Mouse (Mus musculus) Muller cell, postnatal 12 days (primary cell): ENCODE measurements at regions not wholly inside any gene's neighbourhood (a gene's known extent, or its start where the extent isn't known, plus 50 kb on each side); places are given as distances from the start of the nearest gene placed in this dataset.

Experiments
- DNase-seq: peaks from one replicate; pipeline ENCODE4 v3.0.0-alpha.2; 2015; ENCODE audit errors: inconsistent ontology term

DNA sequence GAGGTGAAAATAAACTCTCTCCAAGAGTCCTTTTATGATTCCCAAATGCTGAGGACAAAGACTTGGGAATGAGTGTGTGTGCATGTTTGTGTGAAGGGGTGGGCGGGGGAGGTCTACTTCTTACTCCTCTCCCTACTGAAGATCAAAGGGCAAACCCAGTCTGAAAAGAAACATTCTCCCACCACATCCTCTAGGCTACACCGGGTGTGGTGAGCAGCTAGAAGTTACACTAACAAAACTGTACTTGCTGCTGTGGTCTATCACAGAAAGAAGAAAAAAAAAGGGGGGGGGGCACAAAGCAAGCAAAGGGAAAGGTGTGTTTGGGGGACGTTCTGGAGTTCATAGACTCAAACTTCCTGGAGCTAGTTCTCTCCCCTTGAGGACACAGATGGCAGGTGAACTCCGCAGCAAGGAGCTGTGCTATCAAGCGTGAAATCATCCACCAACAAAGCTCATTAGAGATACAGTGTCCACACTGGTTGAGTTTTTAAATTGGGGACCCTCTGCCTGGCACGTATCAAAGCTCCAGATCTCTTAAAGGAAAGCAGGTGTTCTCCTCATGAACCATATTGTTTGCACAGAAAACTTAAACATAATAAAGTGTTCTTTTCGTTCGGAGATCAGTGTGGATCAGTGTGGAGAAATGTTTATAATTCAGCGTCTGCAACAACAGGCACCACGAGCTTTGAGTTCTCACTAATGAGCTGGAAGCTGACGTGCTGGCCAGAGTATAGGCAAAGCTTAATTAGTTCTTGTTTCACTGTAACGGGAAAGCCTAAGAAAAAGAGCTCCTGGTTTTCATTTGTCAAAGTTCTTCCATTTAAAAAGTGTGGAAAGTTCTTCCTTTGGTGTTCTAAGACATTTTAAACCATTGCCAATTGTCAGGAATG, 280.7 kb upstream of the Htr2a start:
- peak; percentile 66 for DNase-seq

DNA sequence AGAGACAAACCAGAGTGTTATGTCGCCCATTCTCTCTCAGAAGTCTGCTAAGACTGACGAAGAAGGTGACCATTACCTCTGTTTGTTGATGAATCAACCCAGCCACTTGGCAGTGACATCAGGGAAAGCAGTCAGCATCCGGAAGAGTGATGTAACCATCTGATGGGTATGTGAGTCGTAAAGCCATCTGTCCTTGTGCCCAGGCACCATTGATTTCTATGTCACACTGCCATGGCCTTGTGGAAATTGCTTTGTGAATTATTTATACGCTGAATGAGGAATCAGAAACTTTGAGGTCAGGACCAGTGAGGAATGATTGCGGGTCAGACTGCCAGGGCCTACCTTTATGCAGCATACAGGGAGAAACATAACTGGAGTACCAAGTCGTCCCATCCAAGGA, 256.2 kb upstream of the Htr2a start:
- peak; percentile 5 for DNase-seq

DNA sequence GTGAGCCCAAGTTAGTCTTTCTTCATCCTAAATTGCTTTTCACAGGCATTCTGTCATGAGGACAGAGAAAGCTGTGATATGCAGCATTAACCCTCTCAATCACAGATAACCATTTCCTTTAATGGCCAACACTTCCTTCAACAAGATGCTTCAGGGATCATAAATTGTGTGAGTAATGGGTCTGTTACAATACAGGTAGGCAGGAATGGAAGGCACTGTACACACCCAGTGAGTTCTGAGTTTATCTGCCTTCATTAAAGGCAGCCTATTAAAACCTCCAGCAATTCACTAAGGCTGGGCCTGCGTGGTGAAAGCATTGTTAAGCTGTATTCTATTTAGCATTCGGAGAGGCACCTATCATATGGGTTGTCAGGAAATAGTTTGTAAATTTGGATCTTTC, 248.2 kb upstream of the Htr2a start:
- DNase-seq: no peak

DNA sequence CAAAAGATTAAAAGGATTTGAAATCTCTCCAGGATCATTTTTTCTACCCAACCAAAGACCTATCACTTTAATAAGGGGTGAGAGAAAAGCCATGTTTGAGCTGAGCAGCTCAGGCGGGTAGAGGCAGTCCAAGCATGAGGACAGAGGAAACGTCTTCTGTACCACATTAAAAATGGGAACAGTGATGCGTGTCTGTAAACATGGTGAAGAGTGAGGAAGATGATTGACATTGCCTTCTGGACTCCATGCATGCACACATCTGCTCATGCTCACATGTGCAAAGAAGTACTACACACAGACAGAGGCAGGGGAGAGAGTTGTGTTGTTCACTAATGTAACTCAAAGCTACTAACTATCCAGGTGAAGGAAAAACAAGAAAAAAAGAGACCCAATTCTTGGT, 243.4 kb upstream of the Htr2a start:
- DNase-seq: no peak

DNA sequence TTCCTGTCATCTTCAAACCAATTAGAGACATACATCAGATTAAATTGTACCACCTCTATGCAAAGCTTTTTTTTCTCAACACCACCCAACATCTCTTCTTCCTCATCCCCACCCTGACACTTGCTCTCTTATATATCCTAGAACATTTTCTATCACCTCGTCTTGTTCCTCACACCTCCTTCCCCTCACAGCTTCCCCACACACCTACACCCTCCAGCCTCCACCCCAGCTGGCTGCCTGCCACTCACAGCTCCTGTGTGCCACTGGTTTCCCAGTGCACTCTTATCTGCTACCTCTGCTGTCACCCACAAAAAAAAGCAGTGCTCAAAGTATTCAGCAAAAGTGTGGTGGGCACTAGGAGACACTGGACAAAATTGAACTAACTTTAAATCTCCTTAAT, 231.2 kb upstream of the Htr2a start:
- DNase-seq: no peak

DNA sequence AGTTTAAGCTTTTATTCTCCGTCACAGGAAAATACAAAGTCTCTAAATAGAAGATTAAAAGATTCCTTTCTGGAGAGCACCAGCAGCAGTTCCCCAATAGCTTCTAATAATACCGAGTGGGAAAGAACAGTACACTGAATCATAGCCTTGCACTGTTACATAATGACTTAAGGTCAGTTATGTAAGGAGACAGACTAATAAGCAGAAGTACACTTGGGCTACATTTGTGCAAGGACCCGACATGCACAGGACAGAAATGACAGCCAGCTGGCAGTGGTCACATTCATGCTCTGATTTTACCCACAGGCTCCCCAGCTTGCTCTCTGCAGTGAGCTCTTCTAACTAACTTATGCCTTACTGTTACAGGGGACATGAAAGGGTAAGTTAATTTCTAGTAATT, 212.4 kb upstream of the Htr2a start:
- no peak for DNase-seq

DNA sequence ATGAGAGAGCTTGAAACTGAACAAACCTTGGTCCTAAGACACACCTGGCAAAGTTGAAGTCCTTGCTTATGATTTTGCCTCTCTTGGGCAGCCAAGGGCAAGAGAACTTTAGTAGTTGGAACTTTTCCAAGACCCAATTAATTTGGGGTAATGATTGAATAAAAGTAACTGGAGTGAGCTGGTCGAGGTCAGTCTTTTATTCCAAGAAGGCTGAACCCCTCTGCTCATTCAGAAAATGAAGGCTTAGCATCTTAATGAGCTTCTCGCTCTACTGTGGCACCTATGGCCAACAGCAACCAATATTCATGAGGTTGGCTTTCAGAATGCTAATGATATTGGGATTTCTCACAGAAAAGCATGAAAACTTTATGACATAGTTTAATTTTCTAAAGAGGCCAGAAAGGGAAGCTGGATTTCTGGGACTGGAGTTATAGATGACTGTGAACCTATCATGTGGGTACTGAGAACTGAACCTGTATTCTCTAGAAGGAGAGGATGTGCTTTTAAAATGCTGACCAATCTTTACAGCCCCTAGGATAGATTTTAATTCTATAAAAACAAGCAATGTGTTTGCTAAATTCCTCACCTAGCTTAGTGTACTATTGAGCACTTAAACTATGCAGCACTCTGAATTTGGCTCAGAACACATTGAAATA, 176.5 kb upstream of the Htr2a start:
- no peak for DNase-seq

DNA sequence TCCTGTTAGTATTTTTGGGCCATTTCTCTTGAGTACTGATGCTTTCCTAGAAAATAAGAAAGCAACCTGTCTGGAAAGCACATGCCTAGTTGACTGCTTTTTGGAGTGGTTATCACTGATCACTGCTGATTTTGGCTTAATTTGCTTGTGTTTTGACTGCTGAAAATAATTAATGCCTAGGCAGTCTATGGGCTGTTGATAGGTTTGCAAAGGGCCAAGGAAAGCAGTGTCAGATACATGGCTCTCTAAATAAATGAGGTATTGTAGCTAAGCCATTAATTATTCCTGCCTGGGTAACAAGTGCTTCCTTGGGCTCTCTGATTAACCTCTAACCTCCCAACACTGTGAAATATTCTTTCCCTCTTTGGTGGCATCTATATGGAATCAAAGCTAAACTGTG, 145.1 kb upstream of the Htr2a start:
- no peak for DNase-seq

DNA sequence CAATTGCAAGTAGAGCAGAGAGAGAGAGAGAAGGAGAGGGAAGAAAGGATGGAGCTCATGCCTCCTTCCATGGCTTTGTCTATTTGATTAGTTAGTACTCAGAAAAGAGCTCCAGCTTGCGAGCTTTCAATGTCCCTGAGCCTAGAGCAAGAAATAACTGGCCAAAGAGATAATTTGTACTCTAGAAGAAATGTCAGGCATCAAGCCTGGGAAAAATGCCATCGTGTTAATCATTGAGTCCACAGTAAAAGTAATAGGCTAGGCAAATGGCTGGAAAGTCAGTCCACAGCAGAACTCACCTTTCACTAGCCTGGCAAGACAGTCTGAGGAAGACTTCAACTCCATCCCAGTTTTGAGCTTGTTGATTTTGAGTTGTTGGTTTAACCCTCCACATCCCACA, 129.1 kb upstream of the Htr2a start:
- no peak for DNase-seq

DNA sequence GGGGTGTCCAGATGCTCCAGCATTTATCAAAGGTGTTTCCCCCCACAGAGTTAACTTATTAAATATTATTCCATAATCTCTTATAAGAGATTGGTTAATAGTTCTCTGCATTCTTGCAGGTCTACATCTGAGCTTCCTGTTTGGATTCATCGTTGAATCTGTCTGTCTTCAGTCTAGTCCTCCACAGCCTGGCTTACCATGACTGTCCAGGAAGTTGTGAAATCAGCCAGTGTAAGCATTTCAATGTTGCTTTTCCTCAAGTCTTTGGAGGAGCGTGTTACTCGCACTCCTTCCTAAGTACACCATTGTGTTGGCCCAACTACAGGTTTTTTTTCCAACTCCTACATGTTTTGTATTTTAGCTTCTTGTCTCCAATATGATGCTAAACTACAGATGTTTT, 124.2 kb upstream of the Htr2a start:
- no peak for DNase-seq

DNA sequence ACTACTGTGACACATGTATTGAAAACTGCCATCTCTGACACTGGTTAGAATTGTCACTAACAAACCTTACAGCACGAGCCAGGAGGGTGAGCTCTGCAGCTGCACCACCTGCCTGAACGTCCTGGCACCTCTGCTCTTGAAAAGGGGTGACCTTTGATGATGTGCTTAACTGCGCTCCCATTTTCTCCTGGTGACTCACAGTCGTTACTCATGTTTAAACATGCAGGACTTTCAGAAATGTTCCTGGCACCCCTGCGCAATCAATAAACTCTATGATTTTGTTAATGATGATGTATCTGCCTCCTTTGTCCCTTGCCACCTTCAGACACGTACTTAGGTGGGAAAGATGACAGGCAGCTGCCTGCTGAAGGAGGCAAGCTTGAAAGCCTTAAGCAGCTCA, 121.1 kb upstream of the Htr2a start:
- DNase-seq: no peak

DNA sequence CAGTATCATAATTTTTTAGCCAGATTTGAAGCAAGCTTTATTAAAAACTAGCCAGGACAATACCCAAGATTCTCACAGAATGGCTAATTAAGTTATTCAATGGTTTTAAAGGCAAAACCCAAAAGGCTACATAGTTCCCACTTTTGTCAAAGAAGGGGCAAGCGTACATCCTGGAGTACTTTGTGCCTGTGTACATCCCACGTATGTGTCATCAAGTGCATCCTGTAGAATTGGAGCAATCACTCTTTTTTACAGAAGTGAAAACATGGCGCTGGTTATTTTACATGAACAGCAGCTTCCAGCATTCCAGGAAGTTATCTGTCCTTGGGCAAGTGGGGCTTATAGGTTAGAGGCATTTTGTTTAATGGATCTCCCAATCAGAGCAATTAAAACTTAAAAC, 119.0 kb upstream of the Htr2a start:
- DNase-seq: no peak

DNA sequence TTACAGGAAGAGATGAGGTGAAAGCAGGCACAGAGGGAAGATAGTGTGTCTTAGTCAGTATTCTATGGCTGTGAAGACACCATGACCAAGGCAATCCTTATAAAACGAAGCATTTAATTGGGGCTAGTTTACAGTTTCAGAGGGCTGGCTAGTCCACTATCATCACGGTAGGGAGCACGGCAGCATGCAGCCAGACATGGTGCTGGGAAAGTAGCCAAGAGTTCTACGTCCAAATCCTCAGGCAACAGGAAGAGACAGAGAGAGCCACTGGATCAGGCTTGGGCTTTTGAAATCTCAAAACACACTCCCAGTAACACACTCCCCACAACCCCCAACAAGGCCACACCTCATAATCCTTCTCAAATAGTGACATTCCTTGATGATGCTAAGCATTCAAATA, 113.4 kb upstream of the Htr2a start:
- DNase-seq: no peak

DNA sequence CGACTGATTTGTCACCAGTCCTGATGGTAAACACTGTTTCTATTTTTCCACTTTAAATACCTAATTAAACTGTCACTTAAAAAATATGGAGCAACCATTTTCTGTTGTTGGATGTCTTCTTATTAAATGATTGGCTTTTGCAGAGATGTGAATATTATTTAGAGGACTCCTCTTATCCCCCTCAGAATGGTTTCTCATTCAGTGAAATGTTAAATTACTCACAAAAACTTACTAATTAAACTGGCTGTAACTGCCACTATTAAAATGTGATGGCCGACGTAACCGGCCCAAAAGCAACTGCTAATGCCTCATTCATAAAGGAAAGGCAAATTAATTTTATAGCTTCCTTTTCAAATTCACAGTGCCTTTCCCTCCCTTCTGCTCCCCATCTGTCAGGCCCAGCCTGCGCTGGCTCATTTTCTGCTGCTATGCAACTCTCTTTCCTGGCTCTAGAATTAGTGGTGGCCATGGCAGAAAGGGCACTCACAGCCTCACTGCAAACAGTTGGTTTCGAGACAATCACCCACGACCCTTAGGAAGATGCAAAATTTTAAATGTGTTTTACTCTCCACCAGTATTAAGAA, 111.2 kb upstream of the Htr2a start:
- DNase-seq: no peak

DNA sequence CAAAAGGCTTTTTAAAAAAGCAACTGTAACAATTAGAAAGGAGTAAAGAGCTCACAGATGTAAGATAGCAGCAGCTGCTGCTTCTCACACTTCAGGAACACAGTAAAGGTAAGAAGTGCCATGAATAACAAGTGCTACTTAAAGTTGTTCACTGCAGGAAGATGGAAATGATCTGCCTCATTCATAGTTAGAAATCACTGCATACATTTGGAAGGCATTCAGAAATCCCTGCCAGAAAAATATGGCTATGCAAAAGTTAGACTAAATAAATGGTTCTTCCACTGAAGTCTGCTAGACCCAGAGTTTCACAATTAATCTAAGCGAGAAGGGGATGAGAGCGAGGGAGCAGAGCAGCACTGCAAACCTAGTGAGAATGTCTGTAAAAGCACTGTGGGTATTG, 102.5 kb upstream of the Htr2a start:
- no peak for DNase-seq

DNA sequence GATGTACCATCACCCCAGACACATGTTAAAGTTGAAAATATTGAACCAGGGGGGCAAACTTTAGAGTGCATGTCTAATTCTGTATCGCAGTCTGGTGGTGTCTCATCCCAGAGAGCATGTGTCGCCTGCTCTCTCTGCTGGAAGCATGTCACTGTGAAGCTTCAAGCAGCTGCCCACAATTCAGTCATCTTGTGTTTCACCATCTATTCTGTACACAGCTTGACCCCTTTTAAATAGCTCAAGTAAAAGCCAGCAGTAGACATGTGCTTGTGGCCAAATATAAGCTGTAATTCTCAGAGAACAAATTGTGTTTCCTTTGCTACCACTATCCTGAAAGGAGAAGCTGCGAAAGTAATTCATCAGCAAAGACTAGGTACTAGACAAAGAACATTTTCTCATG, 96.6 kb upstream of the Htr2a start:
- DNase-seq: no peak

DNA sequence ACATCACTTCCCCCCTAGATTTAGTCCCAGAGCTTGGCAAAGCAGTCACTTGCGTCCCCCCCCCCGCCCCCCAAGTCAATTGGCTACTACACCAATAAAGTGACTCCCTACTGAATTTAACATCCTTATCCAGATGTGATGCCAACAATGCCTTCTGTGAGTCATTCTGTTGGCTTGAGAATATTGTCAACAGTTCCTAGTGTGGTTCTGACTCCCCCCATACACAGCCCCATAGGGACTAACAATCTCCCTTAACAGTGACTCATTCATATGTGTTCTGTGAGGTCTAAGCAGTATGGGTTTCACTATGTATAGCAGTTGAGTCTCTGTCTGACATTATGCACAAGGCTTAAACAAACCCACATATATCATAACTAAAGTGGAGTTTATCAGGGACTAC, 89.5 kb upstream of the Htr2a start:
- DNase-seq: no peak

DNA sequence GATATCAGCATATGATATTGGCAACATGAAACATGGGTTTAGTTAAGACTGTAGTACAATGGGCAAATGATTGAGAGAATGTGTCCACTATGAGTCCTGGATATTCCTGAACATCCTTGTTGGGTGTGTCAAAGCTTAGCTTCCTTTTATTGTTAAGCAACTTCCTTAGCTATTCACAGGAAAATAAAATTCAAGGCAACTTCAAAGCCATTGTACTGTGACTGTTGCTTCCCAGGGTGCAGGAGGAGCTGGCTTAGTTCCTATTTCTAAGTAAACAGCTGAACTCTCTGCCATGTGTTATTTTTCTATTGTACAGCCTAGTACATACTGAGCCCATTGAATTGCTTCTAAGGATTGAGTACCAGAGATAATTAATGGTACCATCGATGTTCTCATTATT, 87.0 kb upstream of the Htr2a start:
- DNase-seq: no peak

DNA sequence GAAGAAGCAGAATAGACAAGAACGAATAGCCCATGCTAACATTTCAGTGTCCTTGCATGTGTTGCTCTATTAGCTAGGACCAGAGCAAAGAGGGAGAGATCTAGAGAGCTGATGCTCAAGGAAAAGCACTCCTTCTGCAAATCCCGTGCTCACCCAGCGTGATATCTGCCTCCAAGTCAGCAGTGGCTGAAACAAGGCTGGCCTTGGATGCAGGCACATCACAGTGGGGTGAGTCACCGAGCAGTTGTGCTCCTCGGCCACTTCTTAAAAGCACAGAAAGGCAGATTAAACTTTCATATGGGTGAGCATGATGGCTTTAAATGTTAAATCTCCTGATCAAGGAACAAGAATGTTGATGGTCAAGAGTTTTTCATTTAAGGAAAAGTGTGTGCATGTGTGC, 82.3 kb upstream of the Htr2a start:
- no peak for DNase-seq
